Mouse (Mus musculus): Measurements from ENCODE around the gene Ggnbp2.
A peak's percentile ranks its signal among the peaks of the same experiment; 100 is the strongest.
"Not testable (repeated sequence)": the region's sequence is repeated elsewhere in the genome, so short reads cannot be mapped to it uniquely, and the experiment has no call there.

Gene Ggnbp2

DNA sequence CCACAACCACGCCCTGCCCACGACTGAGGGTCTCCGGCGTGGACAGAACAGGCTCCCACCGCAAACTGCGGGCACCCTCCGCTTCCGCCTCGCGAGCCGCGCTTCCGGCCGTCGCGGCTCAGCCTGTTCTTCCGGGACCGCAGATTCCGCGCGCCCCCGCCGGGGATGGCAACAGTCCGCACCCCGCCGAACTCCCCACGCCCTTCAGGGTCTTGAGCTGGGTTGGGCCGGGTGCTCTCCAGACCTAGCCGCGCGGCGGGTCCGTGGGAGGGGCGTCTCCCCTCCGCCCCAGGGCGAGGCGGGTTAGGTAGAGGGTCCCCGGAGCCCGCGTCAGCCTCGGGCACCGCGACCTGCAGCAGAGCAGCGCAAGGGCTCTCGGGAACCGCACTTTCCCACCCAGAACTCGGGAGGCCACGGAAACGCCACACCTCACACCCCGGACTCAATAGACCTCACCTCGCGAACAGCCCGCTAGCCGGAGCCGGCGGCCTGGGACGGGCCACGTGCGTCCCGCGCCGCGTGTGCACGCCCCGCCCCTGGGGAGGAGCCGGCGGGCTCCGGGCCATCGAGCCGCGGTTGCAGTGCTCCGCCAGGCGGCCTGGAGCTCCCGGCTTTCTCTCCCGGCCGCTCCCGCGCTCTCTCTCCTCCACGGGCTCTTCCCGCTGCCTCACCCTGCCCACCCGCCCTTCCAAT is 9.3 kb upstream of the Ggnbp2 start, which contains the start of the genes Myo19 and Pigw:
Myo19 (plus strand) TSS at position 377 of the 693 bp plus-strand sequence.
Pigw (minus strand) TSS at position 514 of the 693 bp plus-strand sequence.
- DNase-seq (ENCODE audit: low spot score in 2 of 2), result peak; percentile 79 to 83

DNA sequence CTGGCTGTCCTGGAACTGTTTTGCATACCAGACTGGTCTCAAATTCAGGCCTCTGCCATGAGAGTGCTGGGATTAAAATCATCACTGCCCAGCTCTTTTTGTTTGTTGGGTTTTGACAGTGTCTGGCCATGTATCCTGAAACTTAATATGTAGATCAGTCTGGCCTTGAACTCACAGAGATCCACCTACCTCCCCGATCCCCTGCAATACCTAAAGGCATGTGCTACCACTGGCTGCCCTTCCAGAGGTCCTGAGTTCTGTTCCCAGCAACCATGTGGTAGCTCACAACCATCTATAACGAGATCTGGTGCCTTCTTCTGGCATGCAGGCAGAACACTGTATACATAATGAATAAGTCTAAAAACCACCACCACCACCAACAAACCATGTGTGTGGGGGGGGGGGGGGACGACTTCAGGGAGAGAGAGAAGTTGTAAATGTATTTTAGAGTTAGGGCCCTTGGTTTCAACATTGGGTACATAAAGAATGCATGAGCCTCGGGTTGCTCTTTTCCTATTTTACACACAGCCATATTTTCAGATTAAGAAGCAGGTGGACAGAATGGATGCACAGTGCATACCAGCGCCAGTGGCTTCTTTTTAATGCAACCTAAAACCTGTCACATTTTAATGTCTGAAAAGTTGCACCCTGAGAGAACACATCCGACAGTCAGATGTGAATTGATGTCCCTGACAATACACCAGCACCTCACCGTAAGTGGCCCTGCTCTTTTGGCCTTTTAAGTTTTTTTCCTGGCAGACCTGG is 8.6 kb upstream of the Ggnbp2 start:
- no peak for DNase-seq (ENCODE audit: low spot score in 2 of 2)

DNA sequence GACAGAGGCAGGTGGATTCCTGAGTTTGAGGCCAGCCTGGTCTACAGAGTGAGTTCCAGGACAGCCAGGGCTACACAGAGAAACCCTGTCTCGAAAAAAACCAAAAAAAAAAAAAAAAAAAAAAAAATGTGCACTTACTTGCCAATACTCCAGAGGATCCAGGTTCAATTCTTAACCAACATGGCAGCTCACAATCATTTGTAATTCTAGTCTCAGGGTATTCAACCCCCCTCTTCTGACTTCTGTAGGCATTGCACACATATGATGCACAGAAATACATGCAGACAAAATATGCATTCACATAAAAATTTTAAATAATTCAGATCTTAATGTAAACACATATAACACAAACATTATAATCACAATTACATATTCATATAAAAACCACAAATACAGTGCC is 5.4 kb upstream of the Ggnbp2 start:
- not testable (repeated sequence) for DNase-seq (ENCODE audit: low spot score in 2 of 2)

- no peak for DNase-seq (ENCODE audit: low spot score in 2 of 2)
Measured at GRCm38 (mm10) chr11:84873042-84873833, 2.6 kb upstream of the Ggnbp2 start.

GRCm38 (mm10) chr11:84871548-84872069 is 992 bp upstream of the Ggnbp2 start:
- no peak for DNase-seq (ENCODE audit: low spot score in 2 of 2)

DNA sequence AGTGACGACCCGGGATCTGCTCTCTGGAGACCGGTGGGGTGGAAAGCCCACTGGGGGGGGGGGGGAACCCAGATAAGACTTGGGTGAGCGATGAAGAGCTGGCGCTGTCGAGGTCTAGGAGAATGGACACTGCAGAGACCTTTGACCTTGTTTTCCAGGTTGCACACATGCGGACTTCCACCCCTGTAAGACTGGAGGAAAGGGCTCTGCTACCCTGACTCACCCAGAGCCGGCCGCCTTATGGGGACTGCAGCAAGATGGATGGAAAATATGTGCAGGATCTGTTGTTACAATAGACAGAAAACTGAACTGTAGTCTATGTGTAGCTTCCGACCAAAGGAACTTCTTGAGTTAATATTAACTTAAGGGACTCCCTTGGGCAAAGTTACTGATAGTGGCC is 429 bp upstream of the Ggnbp2 start:
- no peak for DNase-seq (ENCODE audit: low spot score in 2 of 2)

GRCm38 (mm10) chr11:84869537-84870232 is 932 bp downstream of the Ggnbp2 start:
- peak; percentile 86 to 92 for DNase-seq (ENCODE audit: low spot score in 2 of 2)

GRCm38 (mm10) chr11:84868786-84869259 is 1.8 kb downstream of the Ggnbp2 start:
- DNase-seq (ENCODE audit: low spot score in 2 of 2), result no peak

DNA sequence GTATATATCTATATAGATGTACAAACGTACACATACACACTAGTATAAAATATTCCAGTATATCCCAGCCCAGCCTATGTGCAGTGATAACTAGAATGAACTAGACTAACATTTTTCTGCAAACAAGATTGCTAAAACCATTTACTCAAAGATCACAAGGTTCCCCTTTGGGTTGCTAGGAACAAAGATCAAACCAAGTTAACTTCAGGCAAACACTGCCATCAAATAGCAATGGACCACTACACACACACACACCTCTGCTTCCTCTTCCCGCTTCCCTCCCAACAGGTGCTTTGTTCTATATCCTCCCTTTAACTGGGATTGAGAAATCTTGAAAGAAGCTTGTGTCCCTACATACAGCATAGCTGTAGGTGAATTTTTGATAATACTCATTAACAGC is 3.0 kb downstream of the Ggnbp2 start:
- DNase-seq (ENCODE audit: low spot score in 2 of 2), result no peak

- no peak for DNase-seq (ENCODE audit: low spot score in 2 of 2)
Measured at GRCm38 (mm10) chr11:84865268-84865667, 5.3 kb downstream of the Ggnbp2 start.

- DNase-seq (ENCODE audit: low spot score in 2 of 2), result no peak
Measured at GRCm38 (mm10) chr11:84855285-84855684, 15.3 kb downstream of the Ggnbp2 start.

DNA sequence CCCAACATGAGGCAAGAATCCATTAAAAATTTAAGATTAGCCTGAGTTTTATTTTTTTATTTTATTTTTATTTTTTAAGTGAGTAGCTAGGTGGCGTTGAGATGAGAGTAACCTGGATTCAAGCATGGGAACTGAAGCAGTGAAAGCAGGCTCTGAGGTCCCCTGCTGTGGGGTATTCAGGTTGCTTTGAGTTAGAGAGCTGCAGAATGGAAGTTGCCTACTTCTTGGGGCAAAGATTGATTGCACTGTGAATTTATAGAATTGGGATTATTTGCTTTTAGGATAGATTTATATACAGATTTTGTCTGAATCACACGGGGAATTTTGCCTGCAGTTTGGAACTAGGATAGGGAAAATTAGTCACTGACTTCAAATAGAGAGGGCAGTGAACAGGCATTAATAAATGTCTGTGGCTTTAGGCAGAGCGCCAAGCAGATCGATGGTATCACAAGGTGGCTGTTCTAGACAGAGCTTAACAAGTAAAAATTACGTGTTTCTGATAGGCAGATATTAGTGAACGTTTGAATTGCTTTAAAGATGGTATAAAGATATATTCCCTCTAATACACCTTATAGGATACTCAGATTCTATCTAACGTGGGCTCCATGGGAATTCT is 23.0 kb downstream of the Ggnbp2 start:
- peak; percentile 52 to 58 for DNase-seq (ENCODE audit: low spot score in 2 of 2)

DNA sequence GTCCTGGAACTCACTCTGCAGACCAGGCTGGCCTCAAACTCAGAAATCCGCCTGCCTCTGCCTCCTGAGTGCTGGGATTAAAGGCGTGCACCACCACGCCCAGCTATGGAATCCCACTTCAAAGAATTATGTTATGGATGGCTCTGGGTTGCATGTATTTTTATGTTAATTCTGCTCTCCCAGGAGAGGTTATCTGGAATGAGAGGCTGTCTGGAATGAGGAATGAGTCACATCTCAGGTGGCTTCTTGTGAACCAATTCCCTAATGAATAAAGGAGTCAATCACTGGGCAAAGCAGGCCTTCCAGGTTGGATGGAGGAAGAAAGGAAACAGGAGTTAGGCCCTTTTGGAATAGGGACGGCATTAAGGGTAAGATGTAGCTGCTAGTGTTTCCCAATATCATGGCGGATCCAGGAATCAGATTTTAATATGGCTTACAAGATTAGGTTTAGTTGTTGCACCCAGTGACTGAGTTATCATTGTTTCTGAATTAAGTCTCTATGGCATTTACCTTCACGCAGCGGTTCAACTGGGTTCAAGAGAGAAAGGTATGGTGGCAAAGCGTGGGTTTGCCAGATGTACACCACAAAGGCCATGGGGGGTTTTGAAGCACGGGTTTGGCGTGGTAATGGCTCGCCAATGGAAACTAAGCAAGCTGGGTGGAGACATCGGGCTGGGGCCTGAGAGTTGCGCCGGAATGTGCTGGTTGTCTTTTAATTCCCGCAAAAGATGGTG is 23.7 kb downstream of the Ggnbp2 start:
- DNase-seq (ENCODE audit: low spot score in 2 of 2), result no peak

DNA sequence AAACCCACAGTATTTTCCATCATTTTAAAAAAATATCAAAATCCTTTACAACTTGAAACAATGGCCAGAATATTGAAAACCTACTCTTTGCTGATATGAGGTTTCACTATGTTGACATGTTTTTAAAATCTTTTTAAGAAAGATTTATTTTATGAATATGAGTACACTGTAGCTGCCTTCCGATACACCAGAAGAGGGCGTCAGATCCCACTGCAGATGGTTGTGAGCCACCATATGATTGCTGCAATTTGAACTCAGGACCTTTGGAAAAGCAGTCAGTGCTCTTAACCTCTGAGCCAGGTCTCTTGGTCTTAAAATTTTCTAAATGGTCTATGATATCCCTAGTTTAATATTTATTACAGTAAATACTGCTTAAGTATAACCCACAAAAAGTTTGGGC is 31.3 kb downstream of the Ggnbp2 start:
- DNase-seq (ENCODE audit: low spot score in 2 of 2), result no peak

DNA sequence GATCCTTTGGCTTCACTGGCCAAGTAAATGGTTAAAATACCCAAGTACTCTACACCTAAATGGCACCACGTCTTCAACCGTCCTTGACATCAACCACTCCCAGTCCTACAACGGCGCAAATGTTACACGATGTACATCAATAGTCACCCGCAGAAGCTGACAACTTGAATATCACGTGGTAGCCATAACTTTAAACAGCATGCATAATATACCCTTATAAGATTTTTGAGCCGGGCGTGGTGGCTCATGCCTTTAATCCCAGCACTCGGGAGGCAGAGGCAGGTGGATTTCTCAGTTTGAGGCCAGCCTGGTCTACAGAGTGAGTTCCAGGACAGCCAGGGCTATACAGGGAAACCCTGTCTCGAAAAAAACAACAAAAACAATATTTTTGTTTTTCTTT is 41.1 kb downstream of the Ggnbp2 start:
- DNase-seq (ENCODE audit: low spot score in 2 of 2), result not testable (repeated sequence)

- DNase-seq (ENCODE audit: low spot score in 2 of 2), result peak; percentile 89 to 94
Measured at GRCm38 (mm10) chr11:84828516-84829399, 41.9 kb downstream of the Ggnbp2 start, which contains the start of gene Dhrs11. Dhrs11 (minus strand) TSS chr11:84828994.

- DNase-seq (ENCODE audit: low spot score in 2 of 2), result no peak
Measured at GRCm38 (mm10) chr11:84827901-84828503, 42.6 kb downstream of the Ggnbp2 start.

DNA sequence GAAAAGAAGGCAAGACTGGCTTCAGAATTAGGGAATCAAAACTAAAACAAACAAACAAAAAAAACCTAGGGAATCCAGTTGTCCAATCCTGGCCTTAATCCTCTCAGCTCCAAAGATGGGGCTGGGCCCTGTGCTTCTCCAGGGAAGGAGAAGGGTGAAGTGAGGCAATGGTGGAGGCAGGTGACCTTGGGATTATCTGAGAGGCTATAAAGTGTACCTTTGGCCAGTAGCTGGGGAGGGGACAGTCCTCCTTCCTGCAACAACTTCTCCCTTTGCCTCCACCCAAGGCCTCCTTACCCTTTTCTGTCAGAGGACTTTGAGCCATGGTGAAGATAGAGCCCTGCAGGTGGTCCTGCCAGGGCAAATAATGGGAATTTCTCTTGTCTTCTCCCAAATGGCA is 43.1 kb downstream of the Ggnbp2 start:
- no peak for DNase-seq (ENCODE audit: low spot score in 2 of 2)

DNA sequence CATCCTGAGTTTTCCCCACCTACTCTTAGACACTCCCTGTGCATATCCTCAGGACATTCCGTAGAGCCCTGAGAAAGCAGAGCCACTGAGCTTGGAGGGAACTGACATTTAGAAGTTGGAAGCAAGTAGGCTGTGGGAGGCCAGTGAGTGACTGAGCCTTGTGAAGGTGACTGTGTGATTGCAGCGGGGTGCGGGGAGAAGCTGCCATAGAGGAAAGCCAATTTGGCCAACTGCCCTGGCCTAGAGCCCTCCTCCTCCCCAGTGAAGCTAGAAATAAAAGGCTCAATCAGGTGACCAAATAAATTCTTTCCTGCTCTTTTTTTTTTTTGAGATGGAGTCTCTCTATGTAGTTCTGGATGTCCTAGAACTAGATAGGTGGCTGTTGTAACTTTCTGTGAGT is 44.4 kb downstream of the Ggnbp2 start:
- peak in 1 of 2 experiments; percentile 57 for DNase-seq (ENCODE audit: low spot score in 2 of 2)

Data from urinary bladder, postnatal 36 days (tissue).